22 mouse cellular contexts compared by ENCODE assay signal in the genomic region with DNA sequence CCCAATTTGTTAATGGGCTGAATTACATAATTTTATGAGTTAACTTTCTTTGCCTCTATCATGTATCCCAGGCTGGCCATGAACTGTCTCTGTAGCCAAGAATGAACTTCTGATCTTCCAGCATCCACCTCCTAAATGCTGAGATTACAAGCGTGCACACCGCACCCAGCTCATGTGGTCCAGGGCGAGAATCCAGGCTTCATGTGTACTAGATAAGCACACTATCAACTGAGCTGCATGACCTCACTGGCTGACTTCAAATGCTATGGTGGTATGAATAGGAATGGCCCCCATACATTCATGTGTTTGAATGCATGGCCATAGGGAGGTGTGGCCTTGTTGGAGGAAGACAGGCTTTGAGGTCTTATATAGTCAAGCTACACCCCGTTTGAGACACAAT. TPM values are rescaled to one million over a fixed set of nuclear protein-coding genes. Genes with fewer than 3 reads are reported as not detected.
DNase-seq lines count a peak whose midpoint lies in the region; ATAC-seq and TF ChIP-seq lines count a peak whose summit lies in the region.
"Had no signal": no experiment of that assay in that cellular context is flagged by ENCODE, and none has a peak within 500 bp of the region (broad histone marks: within the 10 kb centered on the region; RNA-seq: fewer than 3 reads in every experiment).

No protein-coding gene starts in this region.

- H3K79me2 ChIP-seq in heart, adult 2 months (replicated peaks; ENCODE audit: control insufficient read depth, insufficient read depth, low read length): no peaks in the 10 kb centered on the region

- no peak for TF ChIP-seq CTCF in heart, adult 2 months (IDR thresholded peaks at IDR 0.05)

- peaks cover 69% of the 10 kb centered on the region for H3K4me1 ChIP-seq in liver, embryonic 12.5 days
- H3K4me1 ChIP-seq in liver, embryonic 16.5 days (ENCODE audit: control insufficient read depth, low read depth, low read length): peaks cover 26% of the 10 kb centered on the region
- peaks cover 12% of the 10 kb centered on the region for H3K4me1 ChIP-seq in heart, adult 2 months (ENCODE audit: control insufficient read depth, insufficient read depth, low read length)

- intact Hi-C loops in heart, adult 2 months (cut with DNase I): no loop called here

- peaks cover 75% of the 10 kb centered on the region for H3K36me3 ChIP-seq in liver, embryonic 12.5 days
- peaks cover 8% of the 10 kb centered on the region for H3K36me3 ChIP-seq in liver, embryonic 16.5 days (ENCODE audit: control insufficient read depth, insufficient read depth)
- H3K36me3 ChIP-seq in heart, adult 2 months (ENCODE audit: control insufficient read depth, insufficient read depth, low read length): peaks cover 4% of the 10 kb centered on the region; the same call in 1 of the 2 replicates

- H3K27me3 ChIP-seq in liver, embryonic 12.5 days (replicated peaks): no peaks in the 10 kb centered on the region
- H3K27me3 ChIP-seq in liver, embryonic 16.5 days (ENCODE audit: control insufficient read depth, insufficient read depth, low read depth, low read length): no peaks in the 10 kb centered on the region
- no peaks in the 10 kb centered on the region for H3K27me3 ChIP-seq in heart, adult 2 months (ENCODE audit: control insufficient read depth, insufficient read depth, low read length)
- H3K27me3 ChIP-seq: forebrain, embryonic 15.5 days; heart, embryonic 15.5 days; hindbrain, embryonic 15.5 days; Patski had no signal

- peak; percentile 58; the same call in 1 of the 2 replicates for ATAC-seq in erythroblast, adult 5-6 weeks (replicated peaks; ENCODE audit: low FRiP score, poor library complexity, severe bottlenecking)
- peak; percentile 62 for ATAC-seq in liver, embryonic 12.5 days
- peak; percentile 59 for ATAC-seq in liver, embryonic 16.5 days (ENCODE audit: low read depth)
- ATAC-seq: activated CD4-positive, CD25-positive, alpha-beta regulatory T cell, adult 4 months; forebrain, embryonic 15.5 days; Patski had no signal

- no peak overlapping the region for H3K9ac ChIP-seq in liver, embryonic 12.5 days
- H3K9ac ChIP-seq in liver, embryonic 16.5 days (ENCODE audit: low read depth, low read length): no peak overlapping the region
- H3K9ac ChIP-seq in heart, adult 2 months (ENCODE audit: low read depth, low read length): no peak overlapping the region
- H3K9ac ChIP-seq: forebrain, embryonic 15.5 days; heart, embryonic 15.5 days; hindbrain, embryonic 15.5 days had no signal

- no peak overlapping the region for H3K4me2 ChIP-seq in liver, embryonic 12.5 days
- H3K4me2 ChIP-seq in liver, embryonic 16.5 days (ENCODE audit: low read depth, low read length): no peak overlapping the region
- H3K4me2 ChIP-seq: forebrain, embryonic 15.5 days; heart, embryonic 11.5 days; heart, embryonic 15.5 days; hindbrain, embryonic 15.5 days had no signal

- no peak for DNase-seq in adrenal gland, adult 8-10 months
- DNase-seq in heart, adult 11 months: no peak
- no peak for DNase-seq in heart, adult 2 months
- no peak for DNase-seq in layer of hippocampus, postnatal 14 days (ENCODE audit: low spot score in 2 of 2)
- DNase-seq: adrenal gland, postnatal 25 days; cerebellum, adult 18-20 months; cerebellum, postnatal 10 days; gastrocnemius, postnatal 36 days; heart, adult 18-20 months; heart, postnatal 14 days had no signal

- WGBS in liver, embryonic 12.5 days (ENCODE audit: insufficient replicate concordance): 65% methylated on average over 4 of the region's 4 CpGs
- WGBS in liver, embryonic 16.5 days (ENCODE audit: insufficient replicate concordance): 42% methylated on average over 4 of the region's 4 CpGs
- WGBS in heart, adult 2 months: 81% methylated on average over 4 of the region's 4 CpGs

- no peak for TF ChIP-seq POLR2A in heart, adult 2 months (IDR thresholded peaks at IDR 0.05; ENCODE audit: insufficient read depth, low read depth, low read length)

- H3K4me3 ChIP-seq in liver, embryonic 12.5 days: no peak overlapping the region
- no peak overlapping the region for H3K4me3 ChIP-seq in liver, embryonic 16.5 days (ENCODE audit: low read depth, low read length)
- no peak overlapping the region for H3K4me3 ChIP-seq in heart, adult 2 months
- H3K4me3 ChIP-seq: embryonic facial prominence, embryonic 10.5 days; erythroblast, embryonic 14.5 days; forebrain, embryonic 15.5 days; heart, embryonic 15.5 days; hindbrain, embryonic 10.5 days; hindbrain, embryonic 15.5 days had no signal

- no peaks in the 10 kb centered on the region for H3K9me3 ChIP-seq in liver, embryonic 12.5 days (replicated peaks)
- H3K9me3 ChIP-seq in liver, embryonic 16.5 days (replicated peaks; ENCODE audit: control insufficient read depth, low read length): no peaks in the 10 kb centered on the region
- H3K9me3 ChIP-seq: embryonic facial prominence, embryonic 10.5 days; forebrain, embryonic 15.5 days; heart, embryonic 15.5 days; hindbrain, embryonic 10.5 days; hindbrain, embryonic 15.5 days had no signal

- TF ChIP-seq EP300 in heart, adult 2 months (IDR thresholded peaks at IDR 0.05; ENCODE audit: insufficient read depth, low read depth, low read length): no peak

- H3K27ac ChIP-seq in liver, embryonic 12.5 days: peak overlapping the region; percentile 43; the same call in 1 of the 2 replicates
- no peak overlapping the region for H3K27ac ChIP-seq in liver, embryonic 16.5 days (ENCODE audit: low read length)
- no peak overlapping the region for H3K27ac ChIP-seq in heart, adult 2 months
- H3K27ac ChIP-seq: embryonic facial prominence, embryonic 10.5 days; forebrain, embryonic 15.5 days; heart, embryonic 15.5 days; hindbrain, embryonic 10.5 days; hindbrain, embryonic 15.5 days had no signal

RNA-seq across cellular contexts. Expression of gene Nsmce1, which starts 10.9 kb away (rescaled TPM):
- total RNA-seq in erythroblast, adult 5-6 weeks (2015; ENCODE audit: low replicate concordance): 21.7 and 24.0 TPM in 2 replicates
- 12.8 and 18.6 TPM in 2 replicates for total RNA-seq in erythroblast, adult 5-6 weeks (2017; ENCODE audit: low replicate concordance)
- polyA plus RNA-seq in liver, embryonic 12.5 days (2016; fragmentation: Nextera tagmentation; extraction: Ambion mirVana): 97.0 and 97.7 TPM in 2 replicates
- polyA plus RNA-seq in liver, embryonic 16.5 days (2015; fragmentation: Nextera tagmentation; extraction: Ambion mirVana): 64.6 and 70.3 TPM in 2 replicates
- 10 to 100 TPM; 49.6 to 62.7 (median 51.9) TPM for total RNA-seq in adrenal gland, adult 8-10 months (2022)
- total RNA-seq in heart, adult 2 months (2021): 10 to 100 TPM; 25.6 to 33.1 TPM
- 41.9 and 66.5 TPM in 2 replicates for polyA plus RNA-seq in heart, adult 2 months (2012; rRNA removed)
- total RNA-seq in layer of hippocampus, postnatal 14 days (2021): 10 to 100 TPM; 16.7 to 17.8 TPM

RNA-seq across cellular contexts. Expression of gene Kdm8, which starts 36.0 kb away (rescaled TPM):
- total RNA-seq in erythroblast, adult 5-6 weeks (2015; ENCODE audit: low replicate concordance): 6.7 TPM in 1 of 2 replicates, not detected in the other
- total RNA-seq in erythroblast, adult 5-6 weeks (2017; ENCODE audit: low replicate concordance): 1.3 and 1.8 TPM in 2 replicates
- polyA plus RNA-seq in liver, embryonic 12.5 days (2016; fragmentation: Nextera tagmentation; extraction: Ambion mirVana): 11.1 and 11.7 TPM in 2 replicates
- 5.6 and 5.8 TPM in 2 replicates for polyA plus RNA-seq in liver, embryonic 16.5 days (2015; fragmentation: Nextera tagmentation; extraction: Ambion mirVana)
- total RNA-seq in adrenal gland, adult 8-10 months (2022): 1 to 10 TPM; 4.8 to 8.5 (median 6.2) TPM
- total RNA-seq in heart, adult 2 months (2021): 1 to 10 TPM; 3.0 to 4.4 TPM
- 4.6 and 5.2 TPM in 2 replicates for polyA plus RNA-seq in heart, adult 2 months (2012; rRNA removed)
- 1 to 10 TPM; 3.4 to 4.7 TPM for total RNA-seq in layer of hippocampus, postnatal 14 days (2021)
